Mouse (Mus musculus): ENCODE measurements around the gene Cdc42bpg. TPM values are rescaled to one million over a fixed set of nuclear protein-coding genes. Genes with fewer than 3 reads are reported as not detected.

The Cdc42bpg gene
- polyA plus RNA-seq, 1 experiment from 2014 or later, result 0.56 TPM

DNA sequence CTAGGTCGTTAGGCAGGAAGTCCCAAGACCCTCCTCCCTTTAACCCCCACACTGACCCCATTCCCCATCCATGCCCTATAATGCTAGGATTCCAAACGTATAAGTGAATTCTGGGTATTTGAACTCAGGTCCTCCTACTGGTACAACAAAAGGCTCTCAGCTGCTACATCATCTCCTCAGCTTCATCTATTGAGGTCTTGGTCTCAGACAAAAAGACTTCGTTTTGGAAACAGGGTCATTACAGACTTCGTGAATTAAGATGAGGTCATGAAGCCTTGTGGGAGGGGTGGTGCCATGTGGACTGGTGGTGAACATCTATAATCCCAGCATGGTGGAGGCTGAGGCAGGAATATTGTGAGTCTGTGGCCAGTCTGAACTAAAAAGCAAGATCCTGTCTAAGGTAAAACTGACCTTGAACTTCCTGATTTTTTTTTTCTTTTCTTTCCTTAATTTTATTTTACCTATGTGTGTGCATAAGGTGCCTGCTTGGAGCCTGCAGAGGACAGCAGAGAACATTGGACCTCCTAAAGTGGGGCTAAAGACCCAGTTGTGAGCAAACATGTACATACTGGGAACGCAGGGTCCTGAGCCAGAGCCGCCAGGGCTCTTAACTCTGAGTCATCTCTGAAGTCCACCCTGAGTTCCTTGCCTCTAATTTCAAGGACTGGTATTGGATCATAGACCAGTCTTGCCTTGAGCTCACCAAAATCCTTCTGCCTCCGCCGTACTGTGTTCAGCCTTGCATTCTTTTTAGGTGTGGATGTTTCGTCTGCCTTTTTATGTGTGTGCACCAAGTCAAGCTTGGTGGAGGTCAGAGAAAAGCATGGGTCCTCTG, 27.7 kb downstream of the Cdc42bpg start:
- peaks cover 19% of the 10 kb centered on the region for H3K4me1 ChIP-seq (replicated peaks; ENCODE audit: control insufficient read depth, insufficient read depth, low read length)
- peak overlapping the region; percentile 67; the same call in 1 of the 2 replicates for H3K4me3 ChIP-seq (replicated peaks; ENCODE audit: low read length)
- H3K27me3 ChIP-seq (ENCODE audit: control insufficient read depth, insufficient read depth, low read length), result no peaks in the 10 kb centered on the region
- H3K4me2 ChIP-seq (replicated peaks), result peak overlapping the region; percentile 88
- 72% methylated on average over 9 of the region's 9 CpGs for WGBS
- DNase-seq (ENCODE audit: low spot score) (no peak), ATAC-seq (ENCODE audit: low FRiP score) (no peak)
- H3K36me3 ChIP-seq (replicated peaks; ENCODE audit: control insufficient read depth, insufficient read depth), result peaks cover 24% of the 10 kb centered on the region
- H3K9me3 ChIP-seq (ENCODE audit: control insufficient read depth, low read length), result no peaks in the 10 kb centered on the region
- peak overlapping the region; percentile 33; the same call in 1 of the 2 replicates for H3K9ac ChIP-seq
- peak overlapping the region; percentile 80 for H3K27ac ChIP-seq

DNA sequence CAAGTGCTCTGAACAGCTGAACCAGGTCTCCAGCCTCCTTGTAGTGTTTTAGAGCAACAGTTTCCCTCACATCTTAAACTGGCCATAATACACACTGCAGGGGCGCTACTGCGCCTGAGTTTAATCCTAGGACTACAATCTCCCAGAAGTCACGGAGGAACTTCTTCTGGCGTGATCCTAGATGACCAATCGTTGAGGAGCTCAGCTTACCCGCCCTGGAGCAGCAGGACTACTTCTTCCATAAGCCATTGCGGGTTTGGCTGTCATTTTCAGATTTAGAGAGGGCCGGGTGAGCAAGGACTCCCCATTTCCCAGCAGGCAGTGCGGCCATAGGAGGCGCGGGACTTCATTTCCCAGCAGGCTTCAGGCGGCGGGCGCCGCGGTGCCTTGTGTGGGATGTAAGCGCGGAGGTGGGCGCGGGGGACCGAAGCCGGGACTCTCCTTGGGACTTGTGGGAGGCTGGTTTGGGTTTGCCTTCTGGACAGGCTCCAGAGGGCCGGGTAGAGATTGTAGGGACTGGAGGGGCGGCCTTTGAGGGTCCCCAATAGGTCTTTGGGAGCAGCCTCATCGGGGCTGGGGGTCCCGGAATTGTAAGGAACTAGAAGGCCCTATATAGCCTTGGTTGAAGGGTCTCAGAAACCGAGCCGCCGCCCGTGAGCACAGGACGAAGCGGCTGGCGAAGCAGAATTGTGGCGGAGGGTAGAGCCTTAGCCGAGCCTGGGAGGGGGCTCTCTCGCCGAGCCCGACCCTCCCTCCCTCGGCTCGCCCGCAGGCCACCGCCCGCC, 28.6 kb downstream of the Cdc42bpg start, which contains the start of gene Men1:
Gene Men1 (plus strand): TSS at position 307 of the 785 bp plus-strand sequence.
- Histone ChIP-seq H3K4me1 (replicated peaks; ENCODE audit: control insufficient read depth, insufficient read depth, low read length) (peaks cover 19% of the 10 kb centered on the region), H3K4me2 (replicated peaks) (peak within 1 kb of the TSS; percentile 88), H3K9ac (peak within 1 kb of the TSS; percentile 82), H3K36me3 (replicated peaks; ENCODE audit: control insufficient read depth, insufficient read depth) (peaks cover 32% of the 10 kb centered on the region), H3K9me3 (ENCODE audit: control insufficient read depth, low read length) (no peaks in the 10 kb centered on the region), H3K27me3 (ENCODE audit: control insufficient read depth, insufficient read depth, low read length) (no peaks in the 10 kb centered on the region), H3K27ac (peak within 1 kb of the TSS; percentile 80), H3K4me3 (replicated peaks; ENCODE audit: low read length) (peak within 1 kb of the TSS; percentile 67)
- ATAC-seq (ENCODE audit: low FRiP score), result peak; percentile 95
- WGBS, result under 1% methylated on average over 41 of the region's 43 CpGs
- DNase-seq (ENCODE audit: low spot score), result peak; percentile 94

DNA sequence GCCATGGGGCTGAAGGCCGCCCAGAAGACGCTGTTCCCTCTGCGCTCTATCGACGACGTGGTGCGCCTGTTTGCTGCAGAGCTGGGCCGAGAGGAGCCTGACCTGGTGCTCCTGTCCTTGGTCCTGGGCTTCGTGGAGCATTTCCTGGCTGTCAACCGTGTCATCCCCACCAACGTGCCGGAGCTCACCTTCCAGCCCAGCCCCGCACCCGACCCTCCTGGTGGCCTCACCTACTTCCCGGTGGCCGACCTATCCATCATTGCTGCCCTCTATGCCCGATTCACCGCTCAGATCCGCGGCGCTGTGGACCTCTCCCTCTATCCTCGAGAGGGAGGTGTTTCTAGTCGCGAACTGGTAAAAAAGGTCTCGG, 29.2 kb downstream of the Cdc42bpg start:
- Histone ChIP-seq H3K4me1 (replicated peaks; ENCODE audit: control insufficient read depth, insufficient read depth, low read length) (peaks cover 20% of the 10 kb centered on the region), H3K4me2 (replicated peaks) (peak overlapping the region; percentile 88), H3K27ac (peak overlapping the region; percentile 72), H3K4me3 (replicated peaks; ENCODE audit: low read length) (peak overlapping the region; percentile 67), H3K36me3 (replicated peaks; ENCODE audit: control insufficient read depth, insufficient read depth) (peaks cover 38% of the 10 kb centered on the region), H3K27me3 (ENCODE audit: control insufficient read depth, insufficient read depth, low read length) (no peaks in the 10 kb centered on the region), H3K9ac (peak overlapping the region; percentile 82), H3K9me3 (ENCODE audit: control insufficient read depth, low read length) (no peaks in the 10 kb centered on the region)
- ATAC-seq (ENCODE audit: low FRiP score) (0 out of 2 replicates have a peak, but pooled peaks have one; percentile 1), DNase-seq (ENCODE audit: low spot score) (no peak)
- WGBS, result under 1% methylated on average over 25 of the region's 25 CpGs

DNA sequence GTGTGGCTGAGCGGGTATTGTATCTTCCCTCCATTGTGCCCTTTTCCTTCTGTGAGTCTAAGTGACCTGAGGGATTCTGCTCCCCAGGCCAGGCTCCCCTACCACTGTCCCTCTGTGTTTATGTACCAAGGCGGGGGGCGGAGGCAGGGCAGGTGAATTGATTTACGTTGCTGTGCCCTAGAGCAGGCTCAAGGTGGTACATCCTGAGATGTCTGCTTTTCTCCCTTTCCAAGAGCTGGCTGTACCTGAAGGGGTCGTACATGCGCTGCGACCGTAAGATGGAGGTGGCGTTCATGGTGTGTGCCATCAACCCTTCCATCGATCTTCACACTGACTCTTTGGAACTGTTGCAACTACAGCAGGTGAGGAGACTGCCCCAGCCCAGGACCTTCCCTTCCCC, 30.7 kb downstream of the Cdc42bpg start:
- H3K36me3 ChIP-seq (replicated peaks; ENCODE audit: control insufficient read depth, insufficient read depth), result peaks cover 39% of the 10 kb centered on the region
- peak overlapping the region; percentile 67 for H3K4me3 ChIP-seq (replicated peaks; ENCODE audit: low read length)
- 0 out of 2 replicates have a peak overlapping the region, but pooled peaks have one; percentile 82 for H3K9ac ChIP-seq
- H3K4me2 ChIP-seq (replicated peaks), result peak overlapping the region; percentile 88
- WGBS, result 93% methylated on average over 10 of the region's 10 CpGs
- H3K27ac ChIP-seq, result no peak overlapping the region
- no peaks in the 10 kb centered on the region for H3K27me3 ChIP-seq (ENCODE audit: control insufficient read depth, insufficient read depth, low read length)
- H3K4me1 ChIP-seq (replicated peaks; ENCODE audit: control insufficient read depth, insufficient read depth, low read length), result peaks cover 27% of the 10 kb centered on the region
- ATAC-seq (ENCODE audit: low FRiP score), result no peak
- DNase-seq (ENCODE audit: low spot score), result no peak
- no peaks in the 10 kb centered on the region for H3K9me3 ChIP-seq (ENCODE audit: control insufficient read depth, low read length)

DNA sequence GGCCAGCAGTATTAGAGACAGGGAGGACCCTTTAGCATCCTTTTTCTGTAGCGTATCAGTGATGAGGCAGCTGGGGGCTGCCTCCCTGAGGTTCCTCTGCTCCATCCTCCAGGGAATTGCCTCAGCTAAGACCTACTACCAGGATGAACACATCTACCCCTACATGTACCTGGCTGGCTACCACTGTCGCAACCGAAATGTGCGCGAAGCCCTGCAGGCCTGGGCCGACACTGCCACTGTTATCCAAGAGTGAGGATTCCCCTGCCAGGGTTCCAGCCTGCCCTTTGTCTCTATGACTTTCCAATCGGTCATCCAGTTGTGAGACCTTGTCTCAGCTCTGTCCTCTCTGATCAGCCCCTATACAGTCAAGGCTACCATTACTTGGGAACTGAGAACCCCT, 31.9 kb downstream of the Cdc42bpg start:
- WGBS, result 98% methylated on average over 7 of the region's 7 CpGs
- no peak overlapping the region for H3K4me2 ChIP-seq (replicated peaks)
- no peak overlapping the region for H3K27ac ChIP-seq
- no peak for ATAC-seq (ENCODE audit: low FRiP score)
- DNase-seq (ENCODE audit: low spot score), result no peak
- H3K9ac ChIP-seq, result no peak overlapping the region
- H3K27me3 ChIP-seq (ENCODE audit: control insufficient read depth, insufficient read depth, low read length), result no peaks in the 10 kb centered on the region
- no peak overlapping the region for H3K4me3 ChIP-seq (replicated peaks; ENCODE audit: low read length)
- peaks cover 48% of the 10 kb centered on the region for H3K36me3 ChIP-seq (replicated peaks; ENCODE audit: control insufficient read depth, insufficient read depth)
- peaks cover 26% of the 10 kb centered on the region for H3K4me1 ChIP-seq (replicated peaks; ENCODE audit: control insufficient read depth, insufficient read depth, low read length)
- no peaks in the 10 kb centered on the region for H3K9me3 ChIP-seq (ENCODE audit: control insufficient read depth, low read length)

DNA sequence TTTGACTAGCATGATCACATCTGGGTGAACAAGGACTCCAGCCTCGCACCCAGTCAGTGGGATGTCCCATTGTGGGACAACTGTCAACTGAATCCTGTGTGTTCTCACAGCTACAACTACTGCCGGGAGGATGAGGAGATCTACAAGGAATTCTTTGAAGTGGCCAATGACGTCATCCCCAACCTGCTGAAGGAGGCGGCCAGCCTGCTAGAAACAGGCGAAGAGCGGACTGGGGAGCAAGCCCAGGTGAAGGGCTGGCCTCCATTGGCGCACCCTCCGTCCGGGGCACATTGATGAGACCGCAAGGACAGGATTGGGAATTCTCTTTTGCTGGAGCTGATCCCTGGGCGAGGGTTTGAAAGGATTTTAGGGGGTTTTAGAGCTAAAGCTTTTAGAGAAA, 32.5 kb downstream of the Cdc42bpg start:
- H3K27ac ChIP-seq, result no peak overlapping the region
- 93% methylated on average over 11 of the region's 11 CpGs for WGBS
- H3K9ac ChIP-seq, result no peak overlapping the region
- H3K9me3 ChIP-seq (ENCODE audit: control insufficient read depth, low read length), result no peaks in the 10 kb centered on the region
- peaks cover 51% of the 10 kb centered on the region for H3K36me3 ChIP-seq (replicated peaks; ENCODE audit: control insufficient read depth, insufficient read depth)
- DNase-seq (ENCODE audit: low spot score), result no peak
- H3K4me1 ChIP-seq (replicated peaks; ENCODE audit: control insufficient read depth, insufficient read depth, low read length), result peaks cover 26% of the 10 kb centered on the region
- no peaks in the 10 kb centered on the region for H3K27me3 ChIP-seq (ENCODE audit: control insufficient read depth, insufficient read depth, low read length)
- H3K4me2 ChIP-seq (replicated peaks), result no peak overlapping the region
- ATAC-seq (ENCODE audit: low FRiP score), result no peak
- no peak overlapping the region for H3K4me3 ChIP-seq (replicated peaks; ENCODE audit: low read length)

DNA sequence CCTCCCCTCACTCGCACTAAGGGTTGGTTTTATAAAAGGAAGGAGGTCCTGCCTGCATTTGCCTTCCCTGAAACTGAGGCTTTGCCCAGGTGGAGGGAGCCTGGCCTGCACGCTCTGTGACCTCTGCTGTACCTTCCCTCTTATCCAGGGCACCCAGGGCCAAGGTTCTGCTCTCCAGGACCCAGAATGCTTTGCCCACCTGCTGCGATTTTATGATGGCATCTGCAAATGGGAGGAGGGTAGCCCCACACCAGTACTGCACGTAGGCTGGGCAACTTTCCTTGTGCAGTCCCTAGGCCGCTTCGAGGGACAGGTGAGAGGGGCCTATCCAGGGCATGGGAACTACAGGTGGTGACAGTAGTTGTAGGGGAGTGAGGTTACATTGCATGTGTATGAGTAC, 32.9 kb downstream of the Cdc42bpg start:
- H3K27ac ChIP-seq, result no peak overlapping the region
- no peak overlapping the region for H3K4me3 ChIP-seq (replicated peaks; ENCODE audit: low read length)
- no peak overlapping the region for H3K4me2 ChIP-seq (replicated peaks)
- H3K9ac ChIP-seq, result no peak overlapping the region
- H3K9me3 ChIP-seq (ENCODE audit: control insufficient read depth, low read length), result no peaks in the 10 kb centered on the region
- peaks cover 26% of the 10 kb centered on the region for H3K4me1 ChIP-seq (replicated peaks; ENCODE audit: control insufficient read depth, insufficient read depth, low read length)
- peaks cover 56% of the 10 kb centered on the region for H3K36me3 ChIP-seq (replicated peaks; ENCODE audit: control insufficient read depth, insufficient read depth)
- no peak for ATAC-seq (ENCODE audit: low FRiP score)
- WGBS, result 97% methylated on average over 6 of the region's 6 CpGs
- no peak for DNase-seq (ENCODE audit: low spot score)
- no peaks in the 10 kb centered on the region for H3K27me3 ChIP-seq (ENCODE audit: control insufficient read depth, insufficient read depth, low read length)

DNA sequence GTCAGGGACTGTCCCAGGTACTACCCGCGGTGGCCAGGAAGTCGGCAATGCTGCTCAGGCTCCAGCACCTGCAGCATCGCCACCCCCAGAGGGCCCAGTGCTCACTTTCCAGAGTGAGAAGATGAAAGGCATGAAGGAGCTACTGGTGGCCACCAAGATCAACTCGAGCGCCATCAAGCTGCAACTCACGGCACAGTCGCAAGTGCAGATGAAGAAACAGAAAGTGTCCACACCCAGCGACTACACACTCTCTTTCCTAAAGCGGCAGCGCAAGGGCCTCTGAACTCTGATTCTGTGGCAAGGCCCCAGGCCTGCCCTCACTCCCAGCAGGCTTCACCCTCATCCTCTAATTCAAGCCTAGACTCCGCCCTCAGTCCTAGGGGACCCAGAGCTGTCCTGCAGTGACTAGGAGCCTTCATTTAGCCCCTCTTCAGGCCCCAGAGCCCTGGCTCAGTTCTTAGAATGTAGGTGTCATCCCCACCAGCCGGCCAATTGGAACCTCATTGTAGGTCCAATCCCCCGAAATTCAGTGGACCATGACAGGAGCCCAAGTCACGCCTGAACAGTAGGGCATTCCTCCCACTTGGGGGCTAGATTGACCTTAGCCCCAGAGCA, 33.7 kb downstream of the Cdc42bpg start:
- Histone ChIP-seq H3K9ac (no peak overlapping the region), H3K27ac (no peak overlapping the region), H3K27me3 (ENCODE audit: control insufficient read depth, insufficient read depth, low read length) (no peaks in the 10 kb centered on the region), H3K4me1 (replicated peaks; ENCODE audit: control insufficient read depth, insufficient read depth, low read length) (peaks cover 26% of the 10 kb centered on the region), H3K4me2 (replicated peaks) (peak overlapping the region; percentile 83), H3K36me3 (replicated peaks; ENCODE audit: control insufficient read depth, insufficient read depth) (peaks cover 64% of the 10 kb centered on the region), H3K4me3 (replicated peaks; ENCODE audit: low read length) (no peak overlapping the region), H3K9me3 (ENCODE audit: control insufficient read depth, low read length) (no peaks in the 10 kb centered on the region)
- DNase-seq (ENCODE audit: low spot score) (no peak), ATAC-seq (ENCODE audit: low FRiP score) (no peak)
- 66% methylated on average over 15 of the region's 15 CpGs for WGBS

Measured in hindbrain, embryonic 14.5 days (tissue).